Mouse (Mus musculus): ENCODE measurements around the gene Dnajc11. TPM values are rescaled to one million over a fixed set of nuclear protein-coding genes. Genes with fewer than 3 reads are reported as not detected.
A peak's percentile ranks its signal among the peaks of the same experiment; 100 is the strongest.

The Dnajc11 gene
- polyA plus RNA-seq, 1 experiment from 2014 or later = 101 TPM

GRCm38 (mm10) chr4:151988014-151988341 lies 54.5 kb downstream of the Dnajc11 start:
- 25% methylated on average over 10 of the region's 10 CpGs for WGBS
- Histone ChIP-seq H3K27me3 (replicated peaks; ENCODE audit: control insufficient read depth, insufficient read depth, low read length) (no peaks in the 10 kb centered on the region), H3K9ac (ENCODE audit: low read depth, low read length) (peak overlapping the region; percentile 86)

GRCm38 (mm10) chr4:151988342-151989109 lies 55.0 kb downstream of the Dnajc11 start, which contains the start of gene Thap3:
Thap3 (minus strand) TSS chr4:151988997.
- peaks cover 18% of the 10 kb centered on the region for H3K4me1 ChIP-seq (replicated peaks; ENCODE audit: control insufficient read depth, insufficient read depth, low read length)
- H3K4me3 ChIP-seq (ENCODE audit: low read depth, low read length) = peak within 1 kb of the TSS; percentile 71
- DNase-seq (ENCODE audit: low spot score) = peak; percentile 83
- H3K4me2 ChIP-seq = peak within 1 kb of the TSS; percentile 82
- H3K9me3 ChIP-seq (ENCODE audit: control insufficient read depth, low read length) = no peaks in the 10 kb centered on the region
- ATAC-seq (replicated peaks; ENCODE audit: low FRiP score) = peak; percentile 76
- peak within 1 kb of the TSS; percentile 73 for H3K27ac ChIP-seq (ENCODE audit: low read depth, low read length)
- 1% methylated on average over 53 of the region's 54 CpGs for WGBS
- H3K9ac ChIP-seq (ENCODE audit: low read depth, low read length) = peak within 1 kb of the TSS; percentile 86
- no peaks in the 10 kb centered on the region for H3K27me3 ChIP-seq (replicated peaks; ENCODE audit: control insufficient read depth, insufficient read depth, low read length)
- H3K36me3 ChIP-seq (ENCODE audit: control insufficient read depth, insufficient read depth, low read length) = peaks cover 18% of the 10 kb centered on the region

More at GRCm38 (mm10) chr4:151988014-151988341, 54.5 kb downstream of the Dnajc11 start:
- no peak for ATAC-seq (replicated peaks; ENCODE audit: low FRiP score)
- H3K27ac ChIP-seq (ENCODE audit: low read depth, low read length) = no peak overlapping the region
- H3K4me1 ChIP-seq (replicated peaks; ENCODE audit: control insufficient read depth, insufficient read depth, low read length) = peaks cover 24% of the 10 kb centered on the region
- H3K36me3 ChIP-seq (ENCODE audit: control insufficient read depth, insufficient read depth, low read length) = peaks cover 18% of the 10 kb centered on the region
- peak overlapping the region; percentile 71 for H3K4me3 ChIP-seq (ENCODE audit: low read depth, low read length)
- no peaks in the 10 kb centered on the region for H3K9me3 ChIP-seq (ENCODE audit: control insufficient read depth, low read length)
- no peak for DNase-seq (ENCODE audit: low spot score)
- peak overlapping the region; percentile 82 for H3K4me2 ChIP-seq

GRCm38 (mm10) chr4:151989110-151989488 lies 55.6 kb downstream of the Dnajc11 start:
- Histone ChIP-seq H3K9me3 (ENCODE audit: control insufficient read depth, low read length) (no peaks in the 10 kb centered on the region), H3K4me3 (ENCODE audit: low read depth, low read length) (peak overlapping the region; percentile 71), H3K4me2 (peak overlapping the region; percentile 82), H3K27ac (ENCODE audit: low read depth, low read length) (peak overlapping the region; percentile 73; the same call in 1 of the 2 replicates), H3K4me1 (replicated peaks; ENCODE audit: control insufficient read depth, insufficient read depth, low read length) (peaks cover 20% of the 10 kb centered on the region), H3K9ac (ENCODE audit: low read depth, low read length) (peak overlapping the region; percentile 86; the same call in 1 of the 2 replicates), H3K36me3 (ENCODE audit: control insufficient read depth, insufficient read depth, low read length) (peaks cover 18% of the 10 kb centered on the region), H3K27me3 (replicated peaks; ENCODE audit: control insufficient read depth, insufficient read depth, low read length) (no peaks in the 10 kb centered on the region)
- peak; percentile 18; the same call in 1 of the 2 replicates for ATAC-seq (replicated peaks; ENCODE audit: low FRiP score)
- DNase-seq (ENCODE audit: low spot score) = no peak
- 35% methylated on average over 6 of the region's 6 CpGs for WGBS

- WGBS = 91% methylated on average over 9 of the region's 9 CpGs
- Histone ChIP-seq H3K4me2 (no peak overlapping the region), H3K9me3 (ENCODE audit: control insufficient read depth, low read length) (no peaks in the 10 kb centered on the region), H3K4me3 (ENCODE audit: low read depth, low read length) (no peak overlapping the region), H3K36me3 (ENCODE audit: control insufficient read depth, insufficient read depth, low read length) (peaks cover 15% of the 10 kb centered on the region), H3K4me1 (replicated peaks; ENCODE audit: control insufficient read depth, insufficient read depth, low read length) (peaks cover 22% of the 10 kb centered on the region), H3K27ac (ENCODE audit: low read depth, low read length) (no peak overlapping the region), H3K27me3 (replicated peaks; ENCODE audit: control insufficient read depth, insufficient read depth, low read length) (no peaks in the 10 kb centered on the region), H3K9ac (ENCODE audit: low read depth, low read length) (no peak overlapping the region)
- DNase-seq (ENCODE audit: low spot score) = no peak
- ATAC-seq (replicated peaks; ENCODE audit: low FRiP score) = no peak
These were observed 58.6 kb downstream of the Dnajc11 start for GRCm38 (mm10) chr4:151992091-151992490.

- Histone ChIP-seq H3K4me1 (replicated peaks; ENCODE audit: control insufficient read depth, insufficient read depth, low read length) (peaks cover 26% of the 10 kb centered on the region), H3K36me3 (ENCODE audit: control insufficient read depth, insufficient read depth, low read length) (peaks cover 15% of the 10 kb centered on the region), H3K4me3 (ENCODE audit: low read depth, low read length) (no peak overlapping the region), H3K27ac (ENCODE audit: low read depth, low read length) (no peak overlapping the region), H3K9ac (ENCODE audit: low read depth, low read length) (no peak overlapping the region), H3K27me3 (replicated peaks; ENCODE audit: control insufficient read depth, insufficient read depth, low read length) (no peaks in the 10 kb centered on the region), H3K9me3 (ENCODE audit: control insufficient read depth, low read length) (no peaks in the 10 kb centered on the region), H3K4me2 (no peak overlapping the region; the same call in 1 of the 2 replicates)
- DNase-seq (ENCODE audit: low spot score) (no peak), ATAC-seq (replicated peaks; ENCODE audit: low FRiP score) (no peak)
- 86% methylated on average over 6 of the region's 6 CpGs for WGBS
These were observed 59.5 kb downstream of the Dnajc11 start for GRCm38 (mm10) chr4:151993035-151993434.

GRCm38 (mm10) chr4:151994228-151995171 lies 61.0 kb downstream of the Dnajc11 start:
- WGBS = 2% methylated on average over 61 of the region's 61 CpGs
- DNase-seq (ENCODE audit: low spot score) (peak; percentile 52), ATAC-seq (replicated peaks; ENCODE audit: low FRiP score) (no peak)
- peak overlapping the region; percentile 88 for H3K9ac ChIP-seq (ENCODE audit: low read depth, low read length)
- H3K27ac ChIP-seq (ENCODE audit: low read depth, low read length) = peak overlapping the region; percentile 75; the same call in 1 of the 2 replicates
- peak overlapping the region; percentile 97 for H3K4me2 ChIP-seq
- peaks cover 19% of the 10 kb centered on the region for H3K4me1 ChIP-seq (replicated peaks; ENCODE audit: control insufficient read depth, insufficient read depth, low read length)
- H3K36me3 ChIP-seq (ENCODE audit: control insufficient read depth, insufficient read depth, low read length) = peaks cover 15% of the 10 kb centered on the region
- no peaks in the 10 kb centered on the region for H3K9me3 ChIP-seq (ENCODE audit: control insufficient read depth, low read length)
- H3K4me3 ChIP-seq (ENCODE audit: low read depth, low read length) = peak overlapping the region; percentile 81
- no peaks in the 10 kb centered on the region for H3K27me3 ChIP-seq (replicated peaks; ENCODE audit: control insufficient read depth, insufficient read depth, low read length)

- Histone ChIP-seq H3K9me3 (ENCODE audit: control insufficient read depth, low read length) (no peaks in the 10 kb centered on the region), H3K4me3 (ENCODE audit: low read depth, low read length) (peak overlapping the region; percentile 81), H3K27me3 (replicated peaks; ENCODE audit: control insufficient read depth, insufficient read depth, low read length) (no peaks in the 10 kb centered on the region), H3K4me1 (replicated peaks; ENCODE audit: control insufficient read depth, insufficient read depth, low read length) (peaks cover 19% of the 10 kb centered on the region), H3K4me2 (peak overlapping the region; percentile 97), H3K36me3 (ENCODE audit: control insufficient read depth, insufficient read depth, low read length) (peaks cover 15% of the 10 kb centered on the region), H3K9ac (ENCODE audit: low read depth, low read length) (peak overlapping the region; percentile 88), H3K27ac (ENCODE audit: low read depth, low read length) (peak overlapping the region; percentile 75)
- 1% methylated on average over 99 of the region's 111 CpGs for WGBS
- peak; percentile 9; the same call in 1 of the 2 replicates for ATAC-seq (replicated peaks; ENCODE audit: low FRiP score)
- DNase-seq (ENCODE audit: low spot score) = no peak
These were observed 62.1 kb downstream of the Dnajc11 start for GRCm38 (mm10) chr4:151995371-151996172.

All from liver, embryonic 11.5 days (tissue).